In the genomic region with DNA sequence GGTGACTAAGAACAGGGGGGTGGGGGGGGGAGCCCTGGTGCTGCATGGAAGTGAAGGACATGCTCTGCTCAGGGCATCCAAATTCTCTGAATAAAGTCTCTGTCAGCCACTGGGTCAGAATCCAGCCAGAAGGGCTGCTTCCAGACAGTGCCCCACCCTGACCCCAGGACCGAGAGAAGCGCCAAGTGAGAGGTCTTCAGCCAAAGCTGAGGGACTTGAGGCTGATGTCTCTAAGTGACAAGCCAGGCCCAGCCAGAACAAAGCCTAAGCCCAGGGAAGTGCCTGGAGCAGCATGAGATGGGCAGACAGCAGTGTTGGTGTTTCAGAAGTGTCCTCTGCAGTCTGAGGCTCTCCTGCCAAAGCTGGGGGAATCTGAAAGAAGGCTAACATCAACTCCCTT, we compare ENCODE assay signal across 15 mouse cellular contexts.
"Had no signal": no experiment of that assay in that cellular context is flagged by ENCODE, and none has a peak within 500 bp of the region (broad histone marks: within the 10 kb centered on the region; RNA-seq: fewer than 3 reads in every experiment).

No protein-coding gene starts in this region.

- H3K27ac ChIP-seq: layer of hippocampus, adult 2 months; limb, embryonic 15.5 days; liver, embryonic 12.5 days; neural tube, embryonic 13.5 days had no signal

- ATAC-seq: liver, embryonic 12.5 days; midbrain, embryonic 16.5 days had no signal

- H3K36me3 ChIP-seq: limb, embryonic 15.5 days; liver, embryonic 12.5 days; neural tube, embryonic 13.5 days had no signal

- H3K9ac ChIP-seq: limb, embryonic 15.5 days; liver, embryonic 12.5 days; lung, embryonic 14.5 days; neural tube, embryonic 13.5 days had no signal

- DNase-seq: kidney, postnatal 10 days; kidney, postnatal 4 days; lung, embryonic 14.5 days; lung, postnatal 4 days; retina, postnatal 1 day; right cerebral cortex, postnatal 4 days; spleen, adult 18-20 months; thymus, adult 2 months; thymus, postnatal 25 days had no signal

- H3K4me1 ChIP-seq: liver, embryonic 12.5 days had no signal

- H3K4me2 ChIP-seq: limb, embryonic 15.5 days; liver, embryonic 12.5 days; lung, embryonic 14.5 days; midbrain, embryonic 11.5 days; neural tube, embryonic 13.5 days had no signal

- H3K4me3 ChIP-seq: layer of hippocampus, adult 2 months; limb, embryonic 15.5 days; liver, embryonic 12.5 days; neural tube, embryonic 13.5 days had no signal

- H3K27me3 ChIP-seq: limb, embryonic 15.5 days had no signal

- H3K9me3 ChIP-seq: limb, embryonic 15.5 days; liver, embryonic 12.5 days; neural tube, embryonic 13.5 days had no signal
